Mouse (Mus musculus) midbrain, embryonic 13.5 days (tissue): Measurements from ENCODE around the gene Opn5. TPM values are rescaled to one million over a fixed set of nuclear protein-coding genes. Genes with fewer than 3 reads are reported as not detected.

Source experiments
- ATAC-seq: fragments of 200-750 bp; cut with Nextera tagmentation; 2 replicates; pipeline ENCODE4 v1.8.0; 2017; ENCODE audit warnings: mild to moderate bottlenecking, moderate TSS enrichment, moderate library complexity
- H3K27ac ChIP-seq: fragments of 300-500 bp; sonication (generic); 2 replicates; pipeline ENCODE4 v1.5.1; 2015; ENCODE audit warnings: inconsistent platforms, mild to moderate bottlenecking, moderate library complexity
- H3K27me3 ChIP-seq: fragments of 300-500 bp; sonication (generic); 2 replicates; pipeline ENCODE4 v1.6.1; 2015; ENCODE audit warnings: mild to moderate bottlenecking, inconsistent platforms
- H3K36me3 ChIP-seq: fragments of 300-500 bp; sonication (generic); 2 replicates; pipeline ENCODE4 v1.6.1; 2015; ENCODE audit warnings: mild to moderate bottlenecking, inconsistent platforms
- H3K4me1 ChIP-seq: fragments of 300-500 bp; sonication (generic); replicated peaks from 2 replicates; pipeline ENCODE4 v1.6.1; 2015; ENCODE audit warnings: inconsistent platforms
- H3K4me2 ChIP-seq: fragments of 300-500 bp; sonication (generic); replicated peaks from 2 replicates; pipeline ENCODE4 v1.6.1; 2015; ENCODE audit warnings: moderate library complexity, mild to moderate bottlenecking, inconsistent platforms
- H3K4me3 ChIP-seq: fragments of 300-500 bp; sonication (generic); replicated peaks from 2 replicates; pipeline ENCODE4 v1.5.1; 2015; ENCODE audit warnings: mild to moderate bottlenecking, inconsistent platforms
- H3K9ac ChIP-seq: fragments of 300-500 bp; sonication (generic); replicated peaks from 2 replicates; pipeline ENCODE4 v1.6.1; 2015; ENCODE audit warnings: mild to moderate bottlenecking, inconsistent platforms
- H3K9me3 ChIP-seq: fragments of 300-500 bp; sonication (generic); 2 replicates; pipeline ENCODE4 v1.6.1; 2016; ENCODE audit warnings: mild to moderate bottlenecking, inconsistent platforms
- WGBS: fragments of 180-500 bp; shearing (Covaris S2); methylation state at CpG from one replicate; pipeline ENCODE4 v1.1.7; 2015; 5-methylcytosine and 5-hydroxymethylcytosine counted together
- polyA plus RNA-seq: library from polyadenylated mRNA; unstranded; fragments of >200 nt; fragmentation: Nextera tagmentation; extraction: Ambion mirVana; gene quantifications from 2 replicates; pipeline ENCODE4 v1.2.1, GENCODE M21; 2015

Gene Opn5
- polyA plus RNA-seq, 1 experiment from 2014 or later: 0.13 TPM

DNA sequence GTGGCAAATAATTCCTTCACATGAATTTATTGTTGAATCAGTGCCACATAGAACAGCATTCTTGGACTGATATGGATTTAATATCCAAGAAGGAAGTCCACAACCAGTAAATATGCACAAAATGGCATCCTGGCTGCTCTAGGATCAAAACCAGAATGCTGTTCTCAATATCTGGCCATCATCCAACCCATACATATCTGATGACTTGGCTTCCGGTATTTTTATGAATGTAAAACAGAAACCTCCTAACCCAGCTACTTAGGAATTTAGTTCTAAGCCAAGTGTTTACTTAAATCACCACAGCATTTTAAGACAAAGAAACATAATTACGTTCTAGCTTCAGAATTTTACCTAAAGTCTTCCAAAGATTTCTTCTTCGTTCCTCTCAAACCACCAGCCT lies 31.0 kb downstream of the Opn5 start:
- peaks cover 10% of the 10 kb centered on the region for H3K4me1 ChIP-seq
- no peak overlapping the region for H3K9ac ChIP-seq
- H3K36me3 ChIP-seq: no peaks in the 10 kb centered on the region
- H3K4me2 ChIP-seq: no peak overlapping the region
- H3K9me3 ChIP-seq: no peaks in the 10 kb centered on the region; the same call in 1 of the 2 replicates
- H3K27ac ChIP-seq: no peak overlapping the region
- H3K4me3 ChIP-seq: no peak overlapping the region
- no peaks in the 10 kb centered on the region for H3K27me3 ChIP-seq
- ATAC-seq: no peak
- WGBS: 84% methylated on average over 3 of the region's 3 CpGs

DNA sequence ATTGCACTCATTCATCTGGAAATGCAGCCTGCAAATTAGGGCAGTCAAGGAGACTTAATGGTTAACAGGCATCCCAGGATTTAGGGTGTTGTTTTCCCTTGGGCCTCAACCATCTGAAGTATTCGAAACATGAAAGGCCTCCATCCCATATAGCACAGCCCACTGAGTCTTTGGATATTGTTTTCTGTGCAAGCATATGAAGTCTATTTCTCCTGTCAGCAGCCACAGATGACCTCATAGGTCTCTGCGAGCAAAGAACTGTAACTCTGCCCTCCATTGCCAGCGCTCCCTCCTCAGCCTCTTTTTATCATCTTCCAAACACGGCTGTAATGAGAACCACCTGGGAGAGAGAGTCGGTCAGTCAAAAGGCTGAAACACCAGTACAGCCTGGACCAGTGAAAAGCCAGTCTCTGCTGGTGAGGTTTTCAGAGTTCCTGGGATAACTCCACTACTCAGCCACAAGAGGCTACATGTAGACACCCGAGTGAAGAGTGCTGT lies 34.5 kb downstream of the Opn5 start:
- no peak for ATAC-seq
- WGBS: 48% methylated on average over 6 of the region's 6 CpGs
- Histone ChIP-seq H3K4me1 (no peaks in the 10 kb centered on the region), H3K9ac (no peak overlapping the region), H3K36me3 (no peaks in the 10 kb centered on the region), H3K9me3 (no peaks in the 10 kb centered on the region; the same call in 1 of the 2 replicates), H3K4me2 (no peak overlapping the region), H3K4me3 (no peak overlapping the region), H3K27ac (no peak overlapping the region), H3K27me3 (no peaks in the 10 kb centered on the region)

DNA sequence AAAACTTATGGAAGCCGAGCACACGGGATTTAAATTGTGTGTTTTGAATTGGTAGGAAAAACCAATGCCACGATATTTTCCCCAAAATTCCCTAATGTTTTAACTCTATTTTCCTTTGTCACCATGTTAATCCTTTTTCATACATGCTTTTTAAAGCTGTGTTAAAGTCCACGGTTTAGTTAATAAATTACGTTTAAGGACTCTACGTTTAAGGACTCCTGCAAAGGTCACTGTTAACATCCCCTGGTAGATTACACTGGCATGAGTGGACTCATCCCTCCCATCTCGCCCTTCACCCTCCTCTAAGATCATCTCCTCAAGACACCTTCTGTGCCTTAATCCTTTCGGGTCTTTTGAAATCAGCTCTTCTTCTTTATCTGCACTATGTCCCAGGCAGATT lies 37.4 kb downstream of the Opn5 start:
- no peaks in the 10 kb centered on the region for H3K4me1 ChIP-seq
- no peak overlapping the region for H3K27ac ChIP-seq
- no peak overlapping the region for H3K4me3 ChIP-seq
- no peak for ATAC-seq
- WGBS: 73% methylated on average over 8 of the region's 8 CpGs
- no peaks in the 10 kb centered on the region for H3K27me3 ChIP-seq
- no peaks in the 10 kb centered on the region for H3K9me3 ChIP-seq
- no peak overlapping the region for H3K4me2 ChIP-seq
- no peaks in the 10 kb centered on the region for H3K36me3 ChIP-seq
- H3K9ac ChIP-seq: no peak overlapping the region

DNA sequence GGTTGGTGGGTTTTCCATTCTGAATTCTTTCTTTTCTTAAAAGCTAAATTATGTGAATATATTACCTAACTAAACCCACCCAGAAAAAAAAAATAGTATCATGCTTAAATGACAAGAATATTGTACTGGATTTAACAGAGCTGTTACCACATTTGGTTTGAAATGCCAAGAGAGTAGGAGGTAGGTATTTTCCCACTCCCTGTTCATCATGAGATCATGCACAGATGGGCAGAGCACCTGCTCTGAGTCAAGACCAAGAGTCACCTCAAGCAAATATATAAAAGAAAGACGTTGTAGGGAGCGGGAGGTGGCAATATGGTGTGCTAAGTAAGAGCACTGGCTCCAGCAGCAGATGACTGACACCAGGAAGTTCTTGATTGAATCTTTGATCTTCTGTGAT lies 61.6 kb downstream of the Opn5 start:
- Histone ChIP-seq H3K4me3 (no peak overlapping the region), H3K27ac (no peak overlapping the region), H3K4me1 (no peaks in the 10 kb centered on the region), H3K27me3 (no peaks in the 10 kb centered on the region), H3K9ac (no peak overlapping the region), H3K36me3 (no peaks in the 10 kb centered on the region), H3K9me3 (no peaks in the 10 kb centered on the region), H3K4me2 (no peak overlapping the region)
- WGBS: 88% methylated on average over 2 of the region's 2 CpGs
- ATAC-seq: no peak

DNA sequence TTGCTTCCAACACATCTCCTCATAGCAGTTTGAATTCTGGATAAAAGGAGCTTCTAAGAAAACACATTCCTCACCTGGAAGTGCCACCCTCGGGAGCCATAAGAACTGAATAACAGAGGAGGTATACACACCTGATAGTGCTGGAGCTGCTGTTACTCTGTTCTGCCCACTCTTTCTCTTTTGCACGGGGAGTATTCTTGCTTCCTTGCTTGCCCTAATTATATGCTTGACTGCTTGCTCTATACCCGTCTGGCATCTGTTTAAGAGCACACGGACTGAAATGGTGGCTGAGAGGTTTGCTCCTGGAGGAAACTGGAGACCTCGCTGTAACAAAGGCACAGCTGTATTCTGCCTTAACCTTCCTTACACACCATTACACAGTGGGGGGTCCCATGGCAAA lies 81.0 kb downstream of the Opn5 start:
- Histone ChIP-seq H3K27me3 (no peaks in the 10 kb centered on the region), H3K4me2 (no peak overlapping the region), H3K9ac (no peak overlapping the region), H3K27ac (no peak overlapping the region), H3K36me3 (no peaks in the 10 kb centered on the region), H3K4me3 (no peak overlapping the region), H3K4me1 (0 out of 2 replicates have a peak, but pooled peaks cover 3% of the 10 kb centered on the region), H3K9me3 (no peaks in the 10 kb centered on the region)
- ATAC-seq: 0 out of 2 replicates have a peak, but pooled peaks have one; percentile 20
- WGBS: 31% methylated on average over 5 of the region's 5 CpGs

DNA sequence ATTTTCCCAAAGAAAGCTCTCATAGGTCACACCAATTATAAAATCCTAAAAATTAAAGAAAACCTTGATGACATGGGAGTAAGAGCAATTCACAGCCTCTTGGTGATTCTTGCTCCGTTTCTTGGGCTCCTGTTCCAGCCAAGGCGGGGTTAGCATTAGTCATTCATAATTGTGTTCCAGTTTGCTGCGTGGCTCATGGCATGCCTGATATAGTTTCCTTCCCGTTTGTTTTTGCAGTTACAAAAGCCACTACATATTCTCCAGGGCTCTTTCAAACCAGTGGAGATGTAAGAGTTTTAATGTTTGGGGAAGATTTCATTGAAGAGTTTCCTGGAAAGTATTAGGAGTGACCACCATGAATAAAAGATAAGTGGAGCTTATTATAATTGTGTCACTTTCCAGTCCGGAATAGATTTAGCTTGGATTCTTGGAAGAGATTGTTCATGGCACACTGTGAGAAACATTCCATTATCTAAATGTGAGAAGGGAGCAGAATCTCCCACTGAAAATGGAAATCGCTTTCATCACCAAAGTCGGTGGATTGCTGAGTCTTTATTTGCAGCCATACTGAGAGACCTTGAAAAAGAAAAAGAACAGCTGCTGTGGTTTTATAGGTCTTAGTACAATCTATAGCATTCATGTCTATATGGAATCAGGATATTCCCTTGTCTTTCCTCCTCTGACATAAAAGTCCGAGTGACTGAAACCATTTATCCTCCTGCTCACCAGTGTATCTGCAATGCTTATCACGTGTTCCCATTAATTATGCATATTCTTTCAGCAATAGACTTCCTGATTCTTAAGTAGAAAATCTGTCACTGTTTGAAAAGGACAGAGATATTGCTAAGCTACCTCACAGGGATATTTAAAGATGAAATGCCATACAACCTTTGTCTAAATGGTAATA lies 101.6 kb downstream of the Opn5 start:
- H3K4me2 ChIP-seq: 0 out of 2 replicates have a peak overlapping the region, but pooled peaks have one; percentile 17

More for the DNA sequence above, 101.6 kb downstream of the Opn5 start:
- H3K9ac ChIP-seq: no peak overlapping the region
- peak overlapping the region; percentile 26; the same call in 1 of the 2 replicates for H3K27ac ChIP-seq
- no peak overlapping the region for H3K4me3 ChIP-seq
- no peaks in the 10 kb centered on the region for H3K36me3 ChIP-seq
- H3K9me3 ChIP-seq: no peaks in the 10 kb centered on the region
- peak; percentile 68 for ATAC-seq
- peaks cover 7% of the 10 kb centered on the region; the same call in 1 of the 2 replicates for H3K4me1 ChIP-seq
- H3K27me3 ChIP-seq: no peaks in the 10 kb centered on the region
- 49% methylated on average over 9 of the region's 9 CpGs for WGBS

Other genes starting within 250 kb of the Opn5 start
- 0.16 TPM in 1 of 2 replicates, not detected in the other for gene Adgrf4, start 80.9 kb upstream of the Opn5 start, polyA plus RNA-seq
- 0.04 and 0.13 TPM in 2 replicates for gene Adgrf2, start 130.8 kb upstream of the Opn5 start, polyA plus RNA-seq